ENCODE assay signal across 13 mouse cellular contexts in the genomic region with DNA sequence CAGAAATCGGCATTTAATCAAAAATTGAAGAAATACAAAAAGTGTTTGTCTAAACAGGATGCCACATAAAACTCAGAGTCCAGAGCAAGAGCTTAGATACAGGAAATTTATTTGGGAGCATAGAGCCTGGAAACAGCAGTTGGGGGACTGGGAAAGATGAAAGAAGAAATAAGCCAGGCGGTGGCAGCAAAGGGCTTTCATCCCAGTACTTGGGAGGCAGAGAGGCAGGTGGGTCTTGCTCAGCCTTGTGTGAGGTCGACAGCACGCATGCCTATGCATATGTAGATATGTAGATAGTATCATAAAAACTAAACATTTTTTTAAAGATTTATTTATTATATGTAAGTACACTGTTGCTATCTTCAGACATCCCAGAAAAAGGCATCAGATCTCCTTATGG. TPM values are rescaled to one million over a fixed set of nuclear protein-coding genes. Genes with fewer than 3 reads are reported as not detected.
A peak's percentile ranks its signal among the peaks of the same experiment; 100 is the strongest.
DNase-seq lines count a peak whose midpoint lies in the region; ATAC-seq and TF ChIP-seq lines count a peak whose summit lies in the region.
"Had no signal": no experiment of that assay in that cellular context is flagged by ENCODE, and none has a peak within 500 bp of the region (broad histone marks: within the 10 kb centered on the region; RNA-seq: fewer than 3 reads in every experiment).

No protein-coding gene starts in this region.

- WGBS in stomach, postnatal 0 days: 49% methylated on average over 4 of the region's 4 CpGs

- H3K4me2 ChIP-seq in stomach, postnatal 0 days (replicated peaks; ENCODE audit: low read depth): no peak overlapping the region
- H3K4me2 ChIP-seq: heart, embryonic 13.5 days had no signal

- no peaks in the 10 kb centered on the region for H3K27me3 ChIP-seq in stomach, postnatal 0 days (ENCODE audit: control insufficient read depth, insufficient read depth, low read length)
- H3K27me3 ChIP-seq: heart, embryonic 13.5 days; intestine, embryonic 15.5 days; megakaryocyte, embryonic 14.5 days had no signal

- intact Hi-C loops in heart, postnatal 36 days (cut with DNase I): no loop called here

- H3K9ac ChIP-seq in stomach, postnatal 0 days (ENCODE audit: low read length): no peak overlapping the region
- H3K9ac ChIP-seq: heart, embryonic 13.5 days; intestine, embryonic 15.5 days had no signal

- no peak for TF ChIP-seq EP300 in stomach, postnatal 0 days (optimal IDR thresholded peaks at IDR 0.05)

- H3K4me1 ChIP-seq in bone marrow macrophage, adult 2 months (ENCODE audit: control insufficient read depth, insufficient read depth, low read length): peaks cover 17% of the 10 kb centered on the region
- H3K4me1 ChIP-seq in stomach, postnatal 0 days (replicated peaks; ENCODE audit: control insufficient read depth, insufficient read depth): no peaks in the 10 kb centered on the region

- 0 out of 2 replicates have a peak, but pooled peaks cover 3% of the 10 kb centered on the region for H3K36me3 ChIP-seq in stomach, postnatal 0 days (ENCODE audit: control insufficient read depth, insufficient read depth, low read length)
- H3K36me3 ChIP-seq: intestine, embryonic 15.5 days had no signal

- no peak for ATAC-seq in stomach, postnatal 0 days (ENCODE audit: low FRiP score, low TSS enrichment)

- no peak; the same call in 1 of the 2 replicates for TF ChIP-seq CTCF in bone marrow macrophage, adult 2 months (IDR thresholded peaks at IDR 0.05; ENCODE audit: low read depth, low read length)
- peak; percentile 63 for TF ChIP-seq CTCF in stomach, postnatal 0 days (IDR thresholded peaks at IDR 0.05; ENCODE audit: low read depth)

- no peak overlapping the region for H3K27ac ChIP-seq in bone marrow macrophage, adult 2 months (ENCODE audit: insufficient read depth, low read depth, low read length)
- no peak overlapping the region for H3K27ac ChIP-seq in stomach, postnatal 0 days (replicated peaks)
- H3K27ac ChIP-seq: heart, embryonic 13.5 days; intestine, embryonic 15.5 days had no signal

- H3K9me3 ChIP-seq in stomach, postnatal 0 days (ENCODE audit: control insufficient read depth, low read length): no peaks in the 10 kb centered on the region
- H3K9me3 ChIP-seq: heart, embryonic 13.5 days; intestine, embryonic 15.5 days; megakaryocyte, embryonic 14.5 days had no signal

- H3K4me3 ChIP-seq in bone marrow macrophage, adult 2 months (ENCODE audit: insufficient read depth, low read length): 0 out of 2 replicates have a peak overlapping the region, but pooled peaks have one; percentile 76
- H3K4me3 ChIP-seq in stomach, postnatal 0 days (ENCODE audit: low read depth, low read length): no peak overlapping the region
- H3K4me3 ChIP-seq: heart, embryonic 13.5 days; intestine, embryonic 15.5 days; megakaryocyte, embryonic 14.5 days had no signal

- no peak for TF ChIP-seq POLR2A in bone marrow macrophage, adult 2 months (IDR thresholded peaks at IDR 0.05; ENCODE audit: borderline replicate concordance, low read depth, low read length)

- DNase-seq in kidney, postnatal 10 days: peak; percentile 52
- DNase-seq in kidney, adult 9 months: no peak
- DNase-seq in right cerebral cortex, postnatal 14 days: peak; percentile 34
- DNase-seq in right cerebral cortex, postnatal 25 days: no peak
- DNase-seq in stomach, postnatal 0 days (ENCODE audit: low spot score): peak; percentile 39
- DNase-seq in heart, postnatal 36 days: no peak
- DNase-seq: left cerebral cortex, postnatal 4 days; thymus, postnatal 14 days had no signal

RNA-seq across cellular contexts. Expression of gene Samhd1, which starts 7.0 kb away (rescaled TPM):
- polyA plus RNA-seq in bone marrow macrophage, adult 2 months (2012; ENCODE audit: insufficient read depth, insufficient read length, missing spikeins): 496 and 503 TPM in 2 replicates
- 16.1 and 17.4 TPM in 2 replicates for polyA plus RNA-seq in stomach, postnatal 0 days (2015; fragmentation: Nextera tagmentation; extraction: Ambion mirVana)
- 10 to 100 TPM; 21.9 to 29.5 TPM for total RNA-seq in heart, postnatal 36 days (2021)

RNA-seq across cellular contexts. Expression of gene Tldc2, which starts 41.2 kb away (rescaled TPM):
- not detected in 2 replicates for polyA plus RNA-seq in bone marrow macrophage, adult 2 months (2012; ENCODE audit: insufficient read depth, insufficient read length, missing spikeins)
- not detected in 2 replicates for polyA plus RNA-seq in stomach, postnatal 0 days (2015; fragmentation: Nextera tagmentation; extraction: Ambion mirVana)
- not detected for total RNA-seq in heart, postnatal 36 days (2021)
- total RNA-seq: left cerebral cortex, postnatal 4 days had no signal
- polyA plus RNA-seq: embryonic facial prominence, embryonic 14.5 days; heart, embryonic 13.5 days; intestine, embryonic 15.5 days had no signal

RNA-seq across cellular contexts. Expression of gene Soga1, which starts 49.0 kb away (rescaled TPM):
- 10.9 and 14.9 TPM in 2 replicates for polyA plus RNA-seq in bone marrow macrophage, adult 2 months (2012; ENCODE audit: insufficient read depth, insufficient read length, missing spikeins)
- polyA plus RNA-seq in stomach, postnatal 0 days (2015; fragmentation: Nextera tagmentation; extraction: Ambion mirVana): 0.65 and 0.86 TPM in 2 replicates
- total RNA-seq in heart, postnatal 36 days (2021): 10 to 100 TPM; 11.5 to 13.4 TPM

Comparison
In these comparisons a context has a peak if more than half of its experiments do, and no peak if none do; other contexts are left out.
1. DNase-seq: peak in kidney, postnatal 10 days (single experiment), right cerebral cortex, postnatal 14 days (single experiment) and stomach, postnatal 0 days (single experiment); none in kidney, adult 9 months (single experiment), right cerebral cortex, postnatal 25 days (single experiment) and heart, postnatal 36 days (0 of 2).
2. RNA of gene Samhd1, which starts 7.0 kb away (polyA plus RNA-seq): 496 to 503 TPM in bone marrow macrophage, adult 2 months; 16.1 to 17.4 TPM in stomach, postnatal 0 days; every median in the first group is over 10 times any median in the second.